Mouse (Mus musculus): ENCODE results near the gene Epb41l2. TPM values are rescaled to one million over a fixed set of nuclear protein-coding genes. Genes with fewer than 3 reads are reported as not detected.

The Epb41l2 gene
- polyA plus RNA-seq (2012; rRNA removed), result 22.9 and 28.8 TPM in 2 replicates

- 1% methylated on average over 55 of the region's 55 CpGs for WGBS
- peak within 1 kb of the TSS; percentile 91 for H3K4me3 ChIP-seq (ENCODE audit: insufficient read depth, low read depth, low read length)
- H3K27me3 ChIP-seq (replicated peaks; ENCODE audit: control insufficient read depth, insufficient read depth, low read length), result no peaks in the 10 kb centered on the region; the same call in 1 of the 2 replicates
- H3K4me1 ChIP-seq (ENCODE audit: control insufficient read depth, insufficient read depth, low read length), result peaks cover 2% of the 10 kb centered on the region; the same call in 1 of the 2 replicates
- H3K27ac ChIP-seq (ENCODE audit: insufficient read depth, low read depth, low read length), result peak within 1 kb of the TSS; percentile 62
- TF ChIP-seq POLR2A (IDR thresholded peaks at IDR 0.05; ENCODE audit: low read depth, low read length), result no peak
- no peak for TF ChIP-seq CTCF (conservative IDR thresholded peaks at IDR 0.05; ENCODE audit: insufficient read depth, insufficient read length, low read depth, low read length)
- peak; percentile 94 for DNase-seq
- no peaks in the 10 kb centered on the region for H3K36me3 ChIP-seq (ENCODE audit: control insufficient read depth, insufficient read depth, low read length)
Measured at GRCm38 (mm10) chr10:25359208-25359958, at the start of gene Epb41l2. Gene Epb41l2, plus strand, starts transcription at chr10:25359798.

DNA sequence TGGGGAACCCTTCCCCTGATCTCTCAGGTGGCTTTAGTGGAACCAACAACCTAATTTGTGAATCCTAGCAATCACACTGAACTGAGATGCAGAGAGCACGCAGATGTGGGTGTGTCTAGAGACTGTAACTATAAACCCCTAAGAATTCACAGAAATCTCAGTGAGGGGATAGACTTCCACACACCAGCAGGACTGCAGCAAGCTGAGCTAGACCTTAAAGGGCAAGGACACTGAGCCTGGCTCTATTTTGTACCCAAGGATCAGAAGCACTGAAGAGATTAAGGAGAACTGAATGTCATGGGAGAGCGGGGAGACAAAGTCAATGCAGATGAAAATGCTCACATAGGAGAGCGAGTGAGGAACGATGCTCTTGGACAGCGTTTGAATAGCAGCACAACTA lies 49.6 kb upstream of the Epb41l2 start:
- WGBS, result 90% methylated on average over 5 of the region's 5 CpGs

GRCm38 (mm10) chr10:25310736-25311135 lies 48.9 kb upstream of the Epb41l2 start:
- DNase-seq, result no peak
- Histone ChIP-seq H3K36me3 (ENCODE audit: control insufficient read depth, insufficient read depth, low read length) (no peaks in the 10 kb centered on the region), H3K27me3 (replicated peaks; ENCODE audit: control insufficient read depth, insufficient read depth, low read length) (no peaks in the 10 kb centered on the region), H3K27ac (ENCODE audit: insufficient read depth, low read depth, low read length) (no peak overlapping the region), H3K4me3 (ENCODE audit: insufficient read depth, low read depth, low read length) (no peak overlapping the region), H3K4me1 (ENCODE audit: control insufficient read depth, insufficient read depth, low read length) (no peaks in the 10 kb centered on the region)
- 86% methylated on average over 4 of the region's 4 CpGs for WGBS
- no peak for TF ChIP-seq CTCF (conservative IDR thresholded peaks at IDR 0.05; ENCODE audit: insufficient read depth, insufficient read length, low read depth, low read length)
- TF ChIP-seq POLR2A (IDR thresholded peaks at IDR 0.05; ENCODE audit: low read depth, low read length), result no peak

More for the DNA sequence above, 49.6 kb upstream of the Epb41l2 start:
- no peak for DNase-seq
- TF ChIP-seq POLR2A (IDR thresholded peaks at IDR 0.05; ENCODE audit: low read depth, low read length), result no peak
- Histone ChIP-seq H3K4me1 (ENCODE audit: control insufficient read depth, insufficient read depth, low read length) (no peaks in the 10 kb centered on the region), H3K27me3 (replicated peaks; ENCODE audit: control insufficient read depth, insufficient read depth, low read length) (no peaks in the 10 kb centered on the region), H3K4me3 (ENCODE audit: insufficient read depth, low read depth, low read length) (no peak overlapping the region), H3K36me3 (ENCODE audit: control insufficient read depth, insufficient read depth, low read length) (no peaks in the 10 kb centered on the region), H3K27ac (ENCODE audit: insufficient read depth, low read depth, low read length) (no peak overlapping the region)

- Histone ChIP-seq H3K4me3 (ENCODE audit: insufficient read depth, low read depth, low read length) (no peak overlapping the region), H3K27ac (ENCODE audit: insufficient read depth, low read depth, low read length) (no peak overlapping the region), H3K27me3 (replicated peaks; ENCODE audit: control insufficient read depth, insufficient read depth, low read length) (no peaks in the 10 kb centered on the region), H3K36me3 (ENCODE audit: control insufficient read depth, insufficient read depth, low read length) (no peaks in the 10 kb centered on the region), H3K4me1 (ENCODE audit: control insufficient read depth, insufficient read depth, low read length) (no peaks in the 10 kb centered on the region)
- WGBS, result 66% methylated on average over 9 of the region's 9 CpGs
- no peak for DNase-seq
- no peak for TF ChIP-seq CTCF (conservative IDR thresholded peaks at IDR 0.05; ENCODE audit: insufficient read depth, insufficient read length, low read depth, low read length)
- TF ChIP-seq POLR2A (IDR thresholded peaks at IDR 0.05; ENCODE audit: low read depth, low read length), result no peak
Measured at GRCm38 (mm10) chr10:25311554-25312212, 47.9 kb upstream of the Epb41l2 start.

GRCm38 (mm10) chr10:25313856-25314584 lies 45.6 kb upstream of the Epb41l2 start:
- H3K36me3 ChIP-seq (ENCODE audit: control insufficient read depth, insufficient read depth, low read length), result no peaks in the 10 kb centered on the region
- no peak overlapping the region for H3K27ac ChIP-seq (ENCODE audit: insufficient read depth, low read depth, low read length)
- no peak for TF ChIP-seq CTCF (conservative IDR thresholded peaks at IDR 0.05; ENCODE audit: insufficient read depth, insufficient read length, low read depth, low read length)
- TF ChIP-seq POLR2A (IDR thresholded peaks at IDR 0.05; ENCODE audit: low read depth, low read length), result no peak
- no peak overlapping the region for H3K4me3 ChIP-seq (ENCODE audit: insufficient read depth, low read depth, low read length)
- no peak for DNase-seq
- no peaks in the 10 kb centered on the region for H3K4me1 ChIP-seq (ENCODE audit: control insufficient read depth, insufficient read depth, low read length)
- 30% methylated on average over 17 of the region's 17 CpGs for WGBS
- no peaks in the 10 kb centered on the region for H3K27me3 ChIP-seq (replicated peaks; ENCODE audit: control insufficient read depth, insufficient read depth, low read length)

DNA sequence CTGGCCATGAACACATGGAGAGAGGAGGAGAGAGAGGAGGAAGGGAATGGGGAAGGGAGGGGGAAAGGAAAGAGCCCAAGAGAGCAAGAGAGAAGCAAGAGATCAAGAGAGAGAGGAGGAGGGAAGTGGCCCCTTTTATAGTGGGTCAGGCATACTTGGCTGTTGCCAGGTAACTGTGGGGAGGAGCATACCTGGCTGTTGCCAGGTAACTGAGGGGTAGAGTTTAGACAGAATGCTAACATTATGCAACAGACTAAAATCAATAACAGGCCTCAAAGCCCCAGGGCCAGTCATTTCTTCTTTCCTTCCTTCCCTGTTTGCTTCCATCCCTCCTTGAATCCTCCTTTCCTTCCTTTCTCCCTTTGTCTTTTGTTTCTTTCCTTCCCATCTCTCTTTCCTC lies 41.9 kb upstream of the Epb41l2 start:
- DNase-seq, result no peak
- Histone ChIP-seq H3K27me3 (replicated peaks; ENCODE audit: control insufficient read depth, insufficient read depth, low read length) (no peaks in the 10 kb centered on the region), H3K27ac (ENCODE audit: insufficient read depth, low read depth, low read length) (no peak overlapping the region), H3K4me3 (ENCODE audit: insufficient read depth, low read depth, low read length) (no peak overlapping the region), H3K4me1 (ENCODE audit: control insufficient read depth, insufficient read depth, low read length) (no peaks in the 10 kb centered on the region), H3K36me3 (ENCODE audit: control insufficient read depth, insufficient read depth, low read length) (no peaks in the 10 kb centered on the region)
- TF ChIP-seq POLR2A (IDR thresholded peaks at IDR 0.05; ENCODE audit: low read depth, low read length) (no peak), CTCF (conservative IDR thresholded peaks at IDR 0.05; ENCODE audit: insufficient read depth, insufficient read length, low read depth, low read length) (no peak)

- H3K36me3 ChIP-seq (ENCODE audit: control insufficient read depth, insufficient read depth, low read length), result no peaks in the 10 kb centered on the region
- peak; percentile 4 for DNase-seq
- no peaks in the 10 kb centered on the region for H3K4me1 ChIP-seq (ENCODE audit: control insufficient read depth, insufficient read depth, low read length)
- 74% methylated on average over 5 of the region's 5 CpGs for WGBS
- H3K27ac ChIP-seq (ENCODE audit: insufficient read depth, low read depth, low read length), result no peak overlapping the region
- no peaks in the 10 kb centered on the region for H3K27me3 ChIP-seq (replicated peaks; ENCODE audit: control insufficient read depth, insufficient read depth, low read length)
- TF ChIP-seq CTCF (conservative IDR thresholded peaks at IDR 0.05; ENCODE audit: insufficient read depth, insufficient read length, low read depth, low read length), result no peak
- no peak for TF ChIP-seq POLR2A (IDR thresholded peaks at IDR 0.05; ENCODE audit: low read depth, low read length)
- no peak overlapping the region for H3K4me3 ChIP-seq (ENCODE audit: insufficient read depth, low read depth, low read length)
Measured at GRCm38 (mm10) chr10:25318405-25318804, 41.2 kb upstream of the Epb41l2 start.

All from kidney, adult 2 months (tissue).